Mouse (Mus musculus): ENCODE results near the gene Ifitm5. TPM values are rescaled to one million over a fixed set of nuclear protein-coding genes. Genes with fewer than 3 reads are reported as not detected.

Ifitm5 gene
- total and polyA plus RNA-seq, 3 experiments = 0.31 to 1.1 TPM; not detected in 1

DNA sequence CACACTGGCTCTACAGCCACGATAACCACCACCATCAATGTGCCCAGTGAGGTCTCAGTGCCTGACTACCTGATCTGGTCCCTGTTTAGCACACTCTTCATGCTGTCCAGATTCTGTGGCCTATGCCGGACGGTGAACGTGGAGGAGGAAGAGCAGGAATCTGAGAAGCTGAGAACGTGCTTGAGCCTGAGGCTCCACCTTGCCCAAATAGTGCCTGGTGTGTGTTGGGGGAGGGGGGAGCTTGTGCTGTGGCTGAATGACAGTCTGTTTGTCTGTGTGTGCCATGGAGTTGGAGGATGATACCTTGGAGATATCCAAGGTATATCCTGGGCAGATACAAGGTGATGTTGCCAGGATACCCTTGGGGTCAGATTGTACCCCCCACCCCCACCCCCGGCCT lies 40.1 kb upstream of the Ifitm5 start:
- H3K9ac ChIP-seq (ENCODE audit: control insufficient read depth, low read depth, low read length, poor library complexity, severe bottlenecking) = no peak overlapping the region
- no peak overlapping the region for H3K4me3 ChIP-seq (ENCODE audit: control insufficient read depth in 1 of 2, insufficient read depth in 1 of 2, low read depth in 2 of 2, low read length in 2 of 2)
- no peak overlapping the region for H3K27ac ChIP-seq (ENCODE audit: control insufficient read depth, low read depth, low read length)
- no peaks in the 10 kb centered on the region for H3K4me1 ChIP-seq (ENCODE audit: control insufficient read depth in 1 of 2, insufficient read depth in 2 of 2, low read length in 2 of 2)
- no peaks in the 10 kb centered on the region for H3K9me3 ChIP-seq (replicated peaks; ENCODE audit: insufficient read depth, low read length)
- peaks cover 0 to 4% of the 10 kb centered on the region in 2 experiments; a peak in 3 of 4 replicates for H3K27me3 ChIP-seq (ENCODE audit: control insufficient read depth in 1 of 2, insufficient read depth in 2 of 2, low read length in 2 of 2)
- no peaks in the 10 kb centered on the region for H3K36me3 ChIP-seq (ENCODE audit: control insufficient read depth in 1 of 2, insufficient read depth in 2 of 2, low read length in 2 of 2)
- no peak for DNase-seq (ENCODE audit: low read depth, low spot score)
- TF ChIP-seq SMC3 (IDR thresholded peaks at IDR 0.05; ENCODE audit: low read depth, low read length) (no peak), MAZ (IDR thresholded peaks at IDR 0.05; ENCODE audit: low read depth, low read length) (no peak), MEF2A (IDR thresholded peaks at IDR 0.05; ENCODE audit: extremely low read depth, insufficient replicate concordance, low read depth, low read length, poor library complexity, severe bottlenecking) (no peak), TBP (IDR thresholded peaks at IDR 0.05; ENCODE audit: low read depth, low read length) (no peak), MYB (IDR thresholded peaks at IDR 0.05; ENCODE audit: low read depth, low read length) (no peak), KAT2A (conservative IDR thresholded peaks at IDR 0.05; ENCODE audit: low read depth, low read length) (no peak), POLR2A (IDR thresholded peaks at IDR 0.05; ENCODE audit: control insufficient read depth in 1 of 2, insufficient read depth in 1 of 2, low read depth in 1 of 2, low read length in 2 of 2, poor library complexity in 1 of 2) (no peak), MAFK (IDR thresholded peaks at IDR 0.05; ENCODE audit: borderline replicate concordance, low read depth, low read length) (no peak), JUND (IDR thresholded peaks at IDR 0.05; ENCODE audit: low read depth, low read length) (no peak), ZC3H11A (IDR thresholded peaks at IDR 0.05; ENCODE audit: low read depth, low read length) (no peak), MYC (IDR thresholded peaks at IDR 0.05; ENCODE audit: low read depth, low read length) (no peak), POLR2AphosphoS2 (IDR thresholded peaks at IDR 0.05; ENCODE audit: low read length) (no peak), EP300 (IDR thresholded peaks at IDR 0.05; ENCODE audit: low read depth in 1 of 2, low read length in 2 of 2) (no peak)
- H3K79me2 ChIP-seq (ENCODE audit: control insufficient read depth, insufficient read depth, low read length, poor library complexity) = no peaks in the 10 kb centered on the region

- H3K9me3 ChIP-seq (replicated peaks; ENCODE audit: insufficient read depth, low read length) = no peaks in the 10 kb centered on the region
- H3K27me3 ChIP-seq (ENCODE audit: control insufficient read depth in 1 of 2, insufficient read depth in 2 of 2, low read length in 2 of 2) = peaks cover 0 to 4% of the 10 kb centered on the region in 2 experiments; a peak in 3 of 4 replicates
- no peaks in the 10 kb centered on the region for H3K4me1 ChIP-seq (ENCODE audit: control insufficient read depth in 1 of 2, insufficient read depth in 2 of 2, low read length in 2 of 2)
- H3K4me3 ChIP-seq (ENCODE audit: control insufficient read depth in 1 of 2, insufficient read depth in 1 of 2, low read depth in 2 of 2, low read length in 2 of 2) = no peak overlapping the region
- no peaks in the 10 kb centered on the region for H3K36me3 ChIP-seq (ENCODE audit: control insufficient read depth in 1 of 2, insufficient read depth in 2 of 2, low read length in 2 of 2)
- no peak for DNase-seq (ENCODE audit: low read depth, low spot score)
- H3K27ac ChIP-seq (ENCODE audit: control insufficient read depth, low read depth, low read length) = no peak overlapping the region
- no peak overlapping the region for H3K9ac ChIP-seq (ENCODE audit: control insufficient read depth, low read depth, low read length, poor library complexity, severe bottlenecking)
- TF ChIP-seq ELF1 (IDR thresholded peaks at IDR 0.05; ENCODE audit: low read depth, low read length) (no peak), UBTF (IDR thresholded peaks at IDR 0.05; ENCODE audit: borderline replicate concordance, insufficient read depth, low read depth, low read length) (no peak), E2F4 (IDR thresholded peaks at IDR 0.05; ENCODE audit: borderline replicate concordance, low read depth, low read length) (no peak)
- no peaks in the 10 kb centered on the region for H3K79me2 ChIP-seq (ENCODE audit: control insufficient read depth, insufficient read depth, low read length, poor library complexity)
These were observed 38.9 kb upstream of the Ifitm5 start for GRCm38 (mm10) chr7:140989022-140989421.
